In genomic region chr14:41127997-41128396, GRCm38 (mm10) we compare ENCODE assay signal across 10 mouse cellular contexts. TPM values are rescaled to one million over a fixed set of nuclear protein-coding genes. Genes with fewer than 3 reads are reported as not detected.
DNase-seq lines count a peak whose midpoint lies in the region; ATAC-seq and TF ChIP-seq lines count a peak whose summit lies in the region.
"Had no signal": no experiment of that assay in that cellular context is flagged by ENCODE, and none has a peak within 500 bp of the region (broad histone marks: within the 10 kb centered on the region; RNA-seq: fewer than 3 reads in every experiment).

No protein-coding gene starts in this region.

- H3K27me3 ChIP-seq in forebrain, postnatal 0 days (ENCODE audit: insufficient read depth, low read length): no peaks in the 10 kb centered on the region
- H3K27me3 ChIP-seq: megakaryocyte, embryonic 14.5 days had no signal

- no peaks in the 10 kb centered on the region for H3K4me1 ChIP-seq in ES-E14 (ENCODE audit: control insufficient read depth in 2 of 2, insufficient read depth in 2 of 2, low read length in 2 of 2, poor library complexity in 1 of 2)
- H3K4me1 ChIP-seq in forebrain, postnatal 0 days (ENCODE audit: insufficient read depth): no peaks in the 10 kb centered on the region
- H3K4me1 ChIP-seq: megakaryocyte, embryonic 14.5 days had no signal

- in situ Hi-C loops in ES-E14 (cut with MboI; ENCODE audit: low sequenced_read_pairs in 2 of 2, unreplicated experiment in 2 of 2): no loop called here

- peak; percentile 75 for TF ChIP-seq CTCF in forebrain, postnatal 0 days (IDR thresholded peaks at IDR 0.05; ENCODE audit: low read depth)

- intact Hi-C loops in left cerebral cortex, postnatal 25 days (cut with DNase I): loop anchor here (2.0 kb wide), 1 partner anchor 35 kb away; no protein-coding TSS in a partner anchor

- H3K4me2 ChIP-seq in forebrain, postnatal 0 days (ENCODE audit: low read depth): no peak overlapping the region

- no peaks in the 10 kb centered on the region for H3K9me3 ChIP-seq in ES-E14 (ENCODE audit: control insufficient read depth, insufficient read depth, low read depth, low read length)
- no peaks in the 10 kb centered on the region for H3K9me3 ChIP-seq in forebrain, postnatal 0 days (ENCODE audit: low read length)
- H3K9me3 ChIP-seq: megakaryocyte, embryonic 14.5 days had no signal

- no peaks in the 10 kb centered on the region for H3K36me3 ChIP-seq in ES-E14 (ENCODE audit: control insufficient read depth, insufficient read depth, low read length, poor library complexity, severe bottlenecking)
- H3K36me3 ChIP-seq in forebrain, postnatal 0 days (ENCODE audit: insufficient read depth): no peaks in the 10 kb centered on the region

- DNase-seq in heart, adult 11 months: peak; percentile 29
- DNase-seq in heart, adult 9 months (ENCODE audit: low spot score in 2 of 2): no peak
- peak; percentile 40 for DNase-seq in ES-E14 (ENCODE audit: low read depth, low spot score)
- DNase-seq in forebrain, postnatal 0 days: peak; percentile 46
- DNase-seq in left cerebral cortex, postnatal 25 days (ENCODE audit: low spot score in 2 of 2): peak; percentile 33 to 38
- DNase-seq in neural tube, embryonic 10.5 days (ENCODE audit: extremely low spot score, low spot score): peak; percentile 20
- DNase-seq in natural killer cell, adult 2 months (ENCODE audit: low spot score in 2 of 2): no peak
- DNase-seq in cerebellum, postnatal 36 days: no peak

- no peak overlapping the region for H3K9ac ChIP-seq in ES-E14 (ENCODE audit: insufficient read depth, low read depth, low read length, poor library complexity, severe bottlenecking)
- no peak overlapping the region for H3K9ac ChIP-seq in forebrain, postnatal 0 days

- H3K4me3 ChIP-seq in ES-E14 (ENCODE audit: insufficient read depth in 1 of 2, low read depth in 1 of 2, low read length in 2 of 2, poor library complexity in 1 of 2, severe bottlenecking in 1 of 2): no peak overlapping the region
- no peak overlapping the region for H3K4me3 ChIP-seq in forebrain, postnatal 0 days (ENCODE audit: low read depth, low read length)
- H3K4me3 ChIP-seq: megakaryocyte, embryonic 14.5 days had no signal

- 20% methylated on average over 4 of the region's 4 CpGs for WGBS in forebrain, postnatal 0 days

- H3K27ac ChIP-seq in ES-E14 (ENCODE audit: insufficient read depth, low read depth, low read length, poor library complexity, severe bottlenecking): no peak overlapping the region
- no peak overlapping the region for H3K27ac ChIP-seq in forebrain, postnatal 0 days (ENCODE audit: low read depth, low read length)

- ATAC-seq in forebrain, postnatal 0 days: peak; percentile 75

TF ChIP-seq in ES-E14, 5 proteins besides CTCF, POLR2A, EP300 and RAD21:
- TF ChIP-seq MAFK (IDR thresholded peaks at IDR 0.05; ENCODE audit: insufficient read depth, low read depth, low read length) (no peak), CHD2 (IDR thresholded peaks at IDR 0.05; ENCODE audit: low read depth, low read length) (no peak), HCFC1 (IDR thresholded peaks at IDR 0.05; ENCODE audit: borderline replicate concordance, insufficient read depth, low read length) (no peak), ZC3H11A (IDR thresholded peaks at IDR 0.05; ENCODE audit: borderline replicate concordance, low read depth, low read length) (peak; percentile 52; the same call in 1 of the 2 replicates), ZNF384 (IDR thresholded peaks at IDR 0.05; ENCODE audit: low read depth, low read length) (no peak)

RNA-seq across cellular contexts. Expression of gene Sftpa1, which starts 3.6 kb away (rescaled TPM):
- total RNA-seq in ES-E14 (2012; rRNA removed): not detected in 2 replicates
- not detected in 2 replicates for total RNA-seq in forebrain, postnatal 0 days (2014; rRNA removed)
- not detected in 2 replicates for polyA plus RNA-seq in forebrain, postnatal 0 days (2015; fragmentation: Nextera tagmentation; extraction: Ambion mirVana)
- total RNA-seq in left cerebral cortex, postnatal 25 days (2021): not detected
- polyA plus RNA-seq: gonadal fat pad, adult 2 months had no signal

RNA-seq across cellular contexts. Expression of gene Mat1a, which starts 23.2 kb away (rescaled TPM):
- 0.11 and 0.54 TPM in 2 replicates for total RNA-seq in ES-E14 (2012; rRNA removed)
- total RNA-seq in forebrain, postnatal 0 days (2014; rRNA removed): not detected in 2 replicates
- not detected in 2 replicates for polyA plus RNA-seq in forebrain, postnatal 0 days (2015; fragmentation: Nextera tagmentation; extraction: Ambion mirVana)
- not detected for total RNA-seq in left cerebral cortex, postnatal 25 days (2021)

RNA-seq across cellular contexts. Expression of gene Mbl1, which starts 23.3 kb away (rescaled TPM):
- total RNA-seq in ES-E14 (2012; rRNA removed): not detected in 2 replicates
- not detected in 2 replicates for total RNA-seq in forebrain, postnatal 0 days (2014; rRNA removed)
- not detected in 2 replicates for polyA plus RNA-seq in forebrain, postnatal 0 days (2015; fragmentation: Nextera tagmentation; extraction: Ambion mirVana)
- total RNA-seq in left cerebral cortex, postnatal 25 days (2021): not detected
- polyA plus RNA-seq: gonadal fat pad, adult 2 months had no signal

RNA-seq across cellular contexts. Expression of gene Dydc1, which starts 55.3 kb away (rescaled TPM):
- total RNA-seq in ES-E14 (2012; rRNA removed): not detected in 2 replicates
- not detected in 2 replicates for total RNA-seq in forebrain, postnatal 0 days (2014; rRNA removed)
- 0.45 TPM in 1 of 2 replicates, not detected in the other for polyA plus RNA-seq in forebrain, postnatal 0 days (2015; fragmentation: Nextera tagmentation; extraction: Ambion mirVana)
- total RNA-seq in left cerebral cortex, postnatal 25 days (2021): not detected
- polyA plus RNA-seq: gonadal fat pad, adult 2 months had no signal

RNA-seq across cellular contexts. Expression of gene Sftpd, which starts 57.0 kb away (rescaled TPM):
- 1.6 and 1.7 TPM in 2 replicates for total RNA-seq in ES-E14 (2012; rRNA removed)
- not detected in 2 replicates for total RNA-seq in forebrain, postnatal 0 days (2014; rRNA removed)
- polyA plus RNA-seq in forebrain, postnatal 0 days (2015; fragmentation: Nextera tagmentation; extraction: Ambion mirVana): 0.11 TPM in 1 of 2 replicates, not detected in the other
- not detected for total RNA-seq in left cerebral cortex, postnatal 25 days (2021)

Comparison
In these comparisons a context has a peak if more than half of its experiments do, and no peak if none do; other contexts are left out.
1. DNase-seq: peak in heart, adult 11 months (single experiment), ES-E14 (single experiment), forebrain, postnatal 0 days (single experiment), left cerebral cortex, postnatal 25 days (2 of 2) and neural tube, embryonic 10.5 days (single experiment); none in heart, adult 9 months (0 of 2), natural killer cell, adult 2 months (0 of 2) and cerebellum, postnatal 36 days (0 of 2).